Mouse (Mus musculus): ENCODE measurements around the gene Gsg1l. TPM values are rescaled to one million over a fixed set of nuclear protein-coding genes. Genes with fewer than 3 reads are reported as not detected.
A peak's percentile ranks its signal among the peaks of the same experiment; 100 is the strongest.

Gsg1l gene
- polyA plus RNA-seq, 1 experiment from 2014 or later, result 4.7 TPM

- 31% methylated on average over 16 of the region's 16 CpGs for WGBS
- H3K9me3 ChIP-seq, result no peaks in the 10 kb centered on the region
- peaks cover 17% of the 10 kb centered on the region for H3K27me3 ChIP-seq (ENCODE audit: insufficient read depth, poor library complexity, severe bottlenecking)
- H3K27ac ChIP-seq, result peak overlapping the region; percentile 66
- no peak for DNase-seq (ENCODE audit: low spot score)
- no peaks in the 10 kb centered on the region for H3K36me3 ChIP-seq
- H3K4me3 ChIP-seq, result no peak overlapping the region
- H3K4me1 ChIP-seq (replicated peaks), result peaks cover 49% of the 10 kb centered on the region
These were observed 148.6 kb downstream of the Gsg1l start for GRCm38 (mm10) chr7:125933356-125934244.

- no peaks in the 10 kb centered on the region for H3K9me3 ChIP-seq
- 70% methylated on average over 5 of the region's 5 CpGs for WGBS
- H3K4me3 ChIP-seq, result no peak overlapping the region
- H3K4me1 ChIP-seq (replicated peaks), result peaks cover 49% of the 10 kb centered on the region
- no peak for DNase-seq (ENCODE audit: low spot score)
- H3K36me3 ChIP-seq, result no peaks in the 10 kb centered on the region
- H3K27me3 ChIP-seq (ENCODE audit: insufficient read depth, poor library complexity, severe bottlenecking), result peaks cover 17% of the 10 kb centered on the region
- no peak overlapping the region for H3K27ac ChIP-seq
These were observed 150.6 kb downstream of the Gsg1l start for GRCm38 (mm10) chr7:125931602-125932001.

GRCm38 (mm10) chr7:125924044-125924443 lies 158.2 kb downstream of the Gsg1l start:
- Histone ChIP-seq H3K4me3 (no peak overlapping the region), H3K27me3 (ENCODE audit: insufficient read depth, poor library complexity, severe bottlenecking) (no peaks in the 10 kb centered on the region), H3K4me1 (replicated peaks) (peaks cover 9% of the 10 kb centered on the region; the same call in 1 of the 2 replicates), H3K27ac (no peak overlapping the region), H3K36me3 (no peaks in the 10 kb centered on the region), H3K9me3 (no peaks in the 10 kb centered on the region)
- WGBS, result 89% methylated on average over 5 of the region's 5 CpGs
- DNase-seq (ENCODE audit: low spot score), result no peak

- H3K27ac ChIP-seq, result peak overlapping the region; percentile 26; the same call in 1 of the 2 replicates
- no peaks in the 10 kb centered on the region for H3K36me3 ChIP-seq
- no peaks in the 10 kb centered on the region for H3K27me3 ChIP-seq (ENCODE audit: insufficient read depth, poor library complexity, severe bottlenecking)
- peaks cover 10% of the 10 kb centered on the region; the same call in 1 of the 2 replicates for H3K4me1 ChIP-seq (replicated peaks)
- H3K9me3 ChIP-seq, result no peaks in the 10 kb centered on the region
- H3K4me3 ChIP-seq, result no peak overlapping the region
- WGBS, result 75% methylated on average over 5 of the region's 5 CpGs
- no peak for DNase-seq (ENCODE audit: low spot score)
These were observed 161.4 kb downstream of the Gsg1l start for GRCm38 (mm10) chr7:125920801-125921200.

GRCm38 (mm10) chr7:125900386-125901161 lies 181.6 kb downstream of the Gsg1l start:
- 73% methylated on average over 13 of the region's 13 CpGs for WGBS
- H3K9me3 ChIP-seq, result no peaks in the 10 kb centered on the region
- H3K27ac ChIP-seq, result 0 out of 2 replicates have a peak overlapping the region, but pooled peaks have one; percentile 17
- H3K27me3 ChIP-seq (ENCODE audit: insufficient read depth, poor library complexity, severe bottlenecking), result no peaks in the 10 kb centered on the region
- peaks cover 13% of the 10 kb centered on the region; the same call in 1 of the 2 replicates for H3K4me1 ChIP-seq (replicated peaks)
- no peak overlapping the region for H3K4me3 ChIP-seq
- no peaks in the 10 kb centered on the region for H3K36me3 ChIP-seq
- no peak for DNase-seq (ENCODE audit: low spot score)

DNA sequence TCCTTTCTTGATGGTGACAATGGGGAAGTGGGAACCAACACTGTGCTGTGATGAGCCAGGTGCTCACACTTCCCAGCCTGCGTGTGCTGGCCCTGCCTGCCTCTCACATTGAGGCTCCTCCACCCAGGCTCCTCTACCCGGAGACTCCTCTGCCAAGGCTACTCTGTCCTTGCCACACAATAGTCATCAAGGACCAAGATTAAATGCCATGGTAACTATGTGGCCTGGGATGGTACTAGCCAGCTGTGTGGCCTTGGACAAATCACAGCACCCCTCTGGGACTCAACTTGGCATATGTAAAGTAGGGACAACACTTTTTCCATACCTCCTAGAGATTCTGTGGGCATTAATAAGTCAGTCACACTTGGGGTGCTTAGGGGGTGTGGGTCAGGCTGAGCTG lies 182.3 kb downstream of the Gsg1l start:
- H3K27me3 ChIP-seq (ENCODE audit: insufficient read depth, poor library complexity, severe bottlenecking), result no peaks in the 10 kb centered on the region
- DNase-seq (ENCODE audit: low spot score), result no peak
- H3K4me3 ChIP-seq, result no peak overlapping the region
- no peak overlapping the region for H3K27ac ChIP-seq
- H3K36me3 ChIP-seq, result no peaks in the 10 kb centered on the region
- peaks cover 13% of the 10 kb centered on the region; the same call in 1 of the 2 replicates for H3K4me1 ChIP-seq (replicated peaks)
- WGBS, result 82% methylated on average over 2 of the region's 2 CpGs
- no peaks in the 10 kb centered on the region for H3K9me3 ChIP-seq

DNA sequence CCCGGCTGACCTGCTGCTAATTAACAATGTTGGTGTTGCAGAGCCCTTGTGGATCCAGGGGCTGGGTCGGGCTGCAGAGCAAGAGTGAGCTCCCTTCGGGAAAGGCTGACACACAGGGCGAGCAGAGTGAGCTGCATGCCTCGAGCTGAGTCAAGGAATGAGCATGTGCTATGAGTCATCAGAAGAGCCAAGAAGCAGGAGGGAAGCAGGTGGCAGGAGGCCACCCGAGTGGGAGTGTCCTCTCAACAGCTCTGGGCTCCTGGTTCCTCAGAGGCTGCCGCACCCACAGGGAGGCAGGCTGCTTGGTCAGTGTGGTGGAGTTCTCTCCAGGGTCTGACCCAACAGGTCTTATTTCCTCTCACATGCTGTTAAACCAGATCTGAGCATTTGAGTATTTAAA lies 183.2 kb downstream of the Gsg1l start:
- H3K4me3 ChIP-seq, result no peak overlapping the region
- no peaks in the 10 kb centered on the region for H3K27me3 ChIP-seq (ENCODE audit: insufficient read depth, poor library complexity, severe bottlenecking)
- no peak for DNase-seq (ENCODE audit: low spot score)
- peaks cover 13% of the 10 kb centered on the region; the same call in 1 of the 2 replicates for H3K4me1 ChIP-seq (replicated peaks)
- H3K9me3 ChIP-seq, result no peaks in the 10 kb centered on the region
- WGBS, result 60% methylated on average over 7 of the region's 7 CpGs
- H3K27ac ChIP-seq, result no peak overlapping the region
- no peaks in the 10 kb centered on the region for H3K36me3 ChIP-seq

DNA sequence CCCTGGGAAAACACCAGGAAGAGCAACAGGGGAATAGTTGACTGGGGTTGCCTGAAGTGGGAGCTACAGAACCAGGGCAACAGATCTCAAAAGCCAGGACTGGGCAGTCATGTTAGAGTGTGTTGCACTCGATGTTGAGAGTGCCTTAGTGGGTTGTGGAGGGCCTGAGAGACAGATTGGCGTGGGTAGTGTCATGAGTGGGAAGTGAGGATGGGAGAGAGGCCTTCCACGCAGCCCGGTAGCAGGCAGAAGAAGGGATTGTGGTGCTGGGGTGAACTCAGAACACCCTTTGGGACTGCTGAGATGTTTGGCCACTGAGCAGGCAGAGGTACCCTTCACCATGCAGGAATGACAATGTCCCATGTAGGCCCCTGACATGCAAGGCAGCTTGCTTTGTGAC lies 185.2 kb downstream of the Gsg1l start:
- H3K4me1 ChIP-seq (replicated peaks), result peaks cover 22% of the 10 kb centered on the region; the same call in 1 of the 2 replicates
- WGBS, result 87% methylated on average over 4 of the region's 4 CpGs
- no peak overlapping the region for H3K4me3 ChIP-seq
- no peak overlapping the region for H3K27ac ChIP-seq
- no peak for DNase-seq (ENCODE audit: low spot score)
- no peaks in the 10 kb centered on the region for H3K9me3 ChIP-seq
- no peaks in the 10 kb centered on the region for H3K27me3 ChIP-seq (ENCODE audit: insufficient read depth, poor library complexity, severe bottlenecking)
- no peaks in the 10 kb centered on the region for H3K36me3 ChIP-seq

- H3K4me3 ChIP-seq, result no peak overlapping the region
- no peaks in the 10 kb centered on the region for H3K9me3 ChIP-seq
These were observed 188.6 kb downstream of the Gsg1l start for GRCm38 (mm10) chr7:125893621-125894020.

DNA sequence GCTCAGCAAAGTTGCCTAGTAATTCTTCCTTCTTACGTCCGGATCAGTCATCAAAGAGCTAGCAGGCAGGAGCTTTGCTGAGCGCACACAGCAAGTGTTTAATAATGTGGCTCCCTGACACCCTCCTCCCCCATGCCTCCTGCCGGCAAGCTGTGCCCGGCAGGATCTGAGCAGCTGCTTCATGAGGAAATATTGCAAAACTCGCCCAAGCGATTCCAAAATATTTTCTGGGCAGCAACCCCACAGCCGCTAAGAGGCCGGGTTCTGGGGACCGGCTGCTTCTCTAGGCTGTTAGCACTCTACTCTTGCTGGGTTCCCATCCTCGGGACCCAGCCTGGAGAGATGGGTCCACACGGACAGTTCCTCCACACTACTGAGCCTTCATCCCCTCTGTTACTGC lies 193.8 kb downstream of the Gsg1l start:
- no peaks in the 10 kb centered on the region for H3K27me3 ChIP-seq (ENCODE audit: insufficient read depth, poor library complexity, severe bottlenecking)
- DNase-seq (ENCODE audit: low spot score), result no peak
- no peaks in the 10 kb centered on the region for H3K36me3 ChIP-seq
- 70% methylated on average over 12 of the region's 12 CpGs for WGBS
- no peak overlapping the region for H3K4me3 ChIP-seq
- no peaks in the 10 kb centered on the region for H3K9me3 ChIP-seq
- peak overlapping the region; percentile 9; the same call in 1 of the 2 replicates for H3K27ac ChIP-seq
- peaks cover 48% of the 10 kb centered on the region for H3K4me1 ChIP-seq (replicated peaks)

More at GRCm38 (mm10) chr7:125893621-125894020, 188.6 kb downstream of the Gsg1l start:
- no peaks in the 10 kb centered on the region for H3K27me3 ChIP-seq (ENCODE audit: insufficient read depth, poor library complexity, severe bottlenecking)
- 96% methylated on average over 5 of the region's 5 CpGs for WGBS
- H3K4me1 ChIP-seq (replicated peaks), result peaks cover 13% of the 10 kb centered on the region
- H3K36me3 ChIP-seq, result no peaks in the 10 kb centered on the region
- no peak overlapping the region for H3K27ac ChIP-seq
- DNase-seq (ENCODE audit: low spot score), result no peak

DNA sequence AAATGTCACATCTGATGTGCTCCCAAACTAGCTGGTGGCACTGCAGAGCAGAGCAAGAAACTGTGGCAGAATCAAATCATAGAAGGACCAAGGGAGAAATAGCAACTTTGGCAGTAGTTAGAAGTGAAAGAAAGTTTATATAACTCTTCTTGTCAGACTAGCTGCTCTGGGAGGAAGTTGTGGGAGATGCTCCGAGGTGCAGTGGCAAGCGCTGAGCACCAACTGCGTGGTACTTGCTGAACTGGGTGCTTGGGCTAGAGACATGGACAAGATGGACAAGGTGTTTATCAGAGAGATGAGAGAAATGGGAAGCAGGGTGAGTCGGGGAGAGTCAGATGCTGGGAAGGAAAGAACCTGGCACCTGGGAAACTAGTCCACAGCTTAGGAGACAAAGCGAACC lies 194.4 kb downstream of the Gsg1l start:
- 89% methylated on average over 5 of the region's 5 CpGs for WGBS
- peak overlapping the region; percentile 9; the same call in 1 of the 2 replicates for H3K27ac ChIP-seq

DNA sequence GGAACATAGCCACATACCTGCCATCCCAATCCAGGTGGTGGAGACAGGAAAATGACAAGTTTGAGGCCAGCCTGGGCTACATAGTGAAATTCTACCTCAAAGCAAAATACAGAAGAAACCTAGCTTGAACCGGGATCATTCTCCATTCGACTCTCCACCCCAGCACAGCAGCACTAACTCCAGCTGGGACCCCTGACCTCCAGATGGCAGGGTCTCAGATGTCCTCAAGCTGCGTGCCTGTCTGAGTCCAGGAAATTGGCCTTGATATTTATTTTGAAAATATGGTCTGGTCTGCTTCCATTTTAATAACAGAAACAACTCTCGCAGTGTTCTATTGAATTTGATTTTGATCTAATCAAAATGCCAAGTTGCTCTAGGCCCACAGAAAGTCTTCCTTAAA lies 195.1 kb downstream of the Gsg1l start:
- H3K27ac ChIP-seq, result peak overlapping the region; percentile 76; the same call in 1 of the 2 replicates
- 53% methylated on average over 4 of the region's 4 CpGs for WGBS
- no peaks in the 10 kb centered on the region for H3K36me3 ChIP-seq
- H3K27me3 ChIP-seq (ENCODE audit: insufficient read depth, poor library complexity, severe bottlenecking), result no peaks in the 10 kb centered on the region
- DNase-seq (ENCODE audit: low spot score), result peak; percentile 42
- H3K4me3 ChIP-seq, result no peak overlapping the region
- peaks cover 42% of the 10 kb centered on the region for H3K4me1 ChIP-seq (replicated peaks)
- no peaks in the 10 kb centered on the region for H3K9me3 ChIP-seq

More for the DNA sequence above, 194.4 kb downstream of the Gsg1l start:
- no peaks in the 10 kb centered on the region for H3K36me3 ChIP-seq
- H3K27me3 ChIP-seq (ENCODE audit: insufficient read depth, poor library complexity, severe bottlenecking), result no peaks in the 10 kb centered on the region
- peaks cover 45% of the 10 kb centered on the region for H3K4me1 ChIP-seq (replicated peaks)
- H3K9me3 ChIP-seq, result no peaks in the 10 kb centered on the region
- DNase-seq (ENCODE audit: low spot score), result no peak
- no peak overlapping the region for H3K4me3 ChIP-seq

Data from hindbrain, embryonic 10.5 days (tissue).